Mouse (Mus musculus) MN1 (cell line): ENCODE results near the gene Sh2d3c.

Experiments
- DNase-seq: peaks from one replicate; pipeline ENCODE4 v3.0.0-alpha.2; 2016; ENCODE audit warnings: low spot score

Sh2d3c gene

DNA sequence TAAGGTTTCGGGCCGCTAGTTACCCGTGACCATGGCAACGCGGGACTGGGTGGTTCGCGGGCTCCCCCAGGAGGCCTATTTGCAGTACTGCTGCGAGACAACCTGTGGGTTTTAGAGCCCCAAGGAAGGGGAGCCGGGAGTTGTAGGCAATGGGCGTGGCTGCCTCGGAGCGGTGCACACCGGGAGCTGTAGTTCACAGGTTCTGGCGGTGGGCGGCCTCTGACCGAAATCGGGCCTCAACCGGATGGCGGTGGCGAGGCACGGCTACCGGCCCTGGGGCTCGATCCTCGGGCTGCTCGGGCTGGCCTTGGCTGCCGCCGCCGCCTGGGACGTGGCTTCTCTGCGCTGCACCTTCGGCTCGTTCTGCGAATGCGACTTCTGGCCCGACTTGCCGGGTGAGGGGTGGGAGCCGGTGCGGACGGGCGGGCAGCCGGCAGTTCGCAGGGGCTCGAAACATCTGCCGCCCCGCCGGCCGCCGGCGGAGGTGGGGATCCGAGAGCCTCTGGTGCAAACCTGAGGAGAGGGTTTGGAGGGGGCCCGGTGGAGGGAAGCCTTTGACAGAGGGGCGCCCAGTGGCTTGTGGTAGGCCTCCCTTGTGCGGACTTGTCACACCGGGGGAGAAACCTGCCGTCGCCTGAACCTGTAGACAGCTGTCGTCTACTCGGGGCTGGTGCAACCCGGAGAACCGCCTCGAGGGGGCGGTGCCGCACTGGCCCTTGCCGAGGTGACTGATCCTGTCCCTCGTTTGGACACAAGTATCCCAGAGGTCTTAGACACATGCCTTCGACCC lies 36.4 kb downstream of the Sh2d3c start, which contains the start of gene Tor2a:
Gene Tor2a (plus strand): TSS at position 179 of the 790 bp plus-strand sequence.
- peak; percentile 98 for DNase-seq

DNA sequence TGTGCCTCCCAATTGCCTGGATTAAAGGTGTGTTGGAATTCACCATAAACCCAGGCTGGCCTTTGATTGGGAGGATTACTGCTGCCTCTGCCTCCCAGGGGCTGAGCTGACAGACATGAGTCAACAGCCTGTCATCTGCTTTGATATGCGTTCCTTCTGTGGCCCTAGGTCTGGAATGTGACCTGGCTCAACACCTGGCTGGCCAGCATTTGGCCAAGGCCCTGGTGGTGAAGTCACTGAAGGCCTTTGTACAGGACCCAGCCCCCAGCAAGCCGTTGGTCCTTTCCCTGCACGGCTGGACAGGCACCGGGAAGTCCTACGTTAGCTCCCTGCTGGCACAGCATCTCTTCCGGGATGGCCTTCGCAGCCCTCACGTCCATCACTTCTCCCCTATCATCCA lies 37.6 kb downstream of the Sh2d3c start:
- no peak for DNase-seq

DNA sequence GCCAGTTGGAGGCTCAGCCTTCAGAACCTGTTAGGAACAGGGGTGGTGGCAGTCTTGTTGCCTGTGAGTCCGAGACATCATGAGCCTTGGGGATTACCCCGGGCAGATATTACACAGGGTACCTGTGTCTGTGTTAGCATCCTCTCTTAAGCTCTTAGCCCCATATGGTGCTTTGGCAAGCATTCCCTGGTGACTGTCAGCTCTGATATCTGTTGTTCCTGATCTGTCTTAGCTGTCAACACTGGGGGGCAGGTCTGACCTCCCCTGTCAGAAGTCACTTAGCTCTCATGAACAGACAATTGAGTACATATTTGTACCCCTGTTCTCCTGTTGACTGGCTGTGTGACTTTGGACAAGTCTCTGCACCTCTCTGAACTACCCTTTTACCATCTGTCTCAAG lies 38.1 kb downstream of the Sh2d3c start:
- no peak for DNase-seq

DNA sequence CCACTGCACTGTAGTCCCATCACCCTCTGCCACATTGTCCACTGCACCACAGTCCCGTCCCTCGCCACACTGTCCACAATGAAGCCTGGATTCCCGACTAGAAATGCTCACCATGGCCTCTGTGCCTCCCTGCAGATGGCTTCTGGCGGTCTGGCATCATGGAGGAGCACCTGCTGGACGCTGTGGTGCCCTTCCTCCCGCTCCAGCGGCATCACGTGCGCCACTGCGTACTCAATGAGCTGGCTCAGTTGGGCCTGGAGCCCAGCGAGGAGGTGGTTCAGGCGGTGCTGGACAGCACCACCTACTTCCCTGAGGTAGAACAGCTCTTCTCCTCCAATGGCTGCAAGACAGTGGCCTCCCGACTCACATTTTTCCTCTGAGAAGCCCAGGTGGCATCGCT lies 40.5 kb downstream of the Sh2d3c start:
- DNase-seq: no peak

DNA sequence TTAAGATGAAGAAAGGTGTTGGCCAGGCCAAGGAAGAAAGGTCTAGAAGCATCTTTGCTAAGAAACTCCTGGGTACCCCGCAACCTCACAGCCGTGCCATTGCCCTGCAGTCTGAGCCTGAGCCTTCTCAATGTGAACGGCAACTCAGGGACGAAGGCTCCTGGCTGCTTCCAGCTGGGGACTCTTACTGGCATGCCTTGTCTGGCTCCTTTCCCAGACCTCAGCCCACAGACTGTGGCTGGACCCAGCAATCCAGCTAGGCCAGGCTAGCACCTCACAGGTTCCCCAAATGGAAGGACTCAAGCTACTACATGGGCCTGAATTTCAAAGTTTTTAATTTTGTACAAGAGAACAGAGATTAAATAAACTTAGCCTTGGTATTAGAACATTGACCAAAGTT lies 41.0 kb downstream of the Sh2d3c start:
- DNase-seq: no peak

DNA sequence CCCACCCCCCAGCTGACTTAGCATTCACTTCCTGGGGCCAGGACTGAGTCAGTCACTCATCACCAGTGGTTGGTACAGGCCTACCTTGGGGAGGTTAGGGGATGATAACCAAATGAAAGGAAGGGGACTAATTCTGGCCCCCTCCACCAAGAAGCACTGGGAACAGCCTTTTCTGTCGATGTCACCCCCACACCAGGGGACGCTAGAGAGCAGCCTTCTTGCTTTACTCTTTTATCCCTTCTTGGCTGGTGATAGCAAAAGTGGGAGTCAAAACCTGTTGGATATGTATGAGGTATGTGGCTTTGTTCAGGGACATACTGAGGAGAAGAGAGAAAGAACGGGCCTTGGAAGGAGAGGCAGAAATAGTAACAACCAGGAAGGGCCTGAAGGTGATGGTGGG lies 42.5 kb downstream of the Sh2d3c start:
- DNase-seq: no peak

DNA sequence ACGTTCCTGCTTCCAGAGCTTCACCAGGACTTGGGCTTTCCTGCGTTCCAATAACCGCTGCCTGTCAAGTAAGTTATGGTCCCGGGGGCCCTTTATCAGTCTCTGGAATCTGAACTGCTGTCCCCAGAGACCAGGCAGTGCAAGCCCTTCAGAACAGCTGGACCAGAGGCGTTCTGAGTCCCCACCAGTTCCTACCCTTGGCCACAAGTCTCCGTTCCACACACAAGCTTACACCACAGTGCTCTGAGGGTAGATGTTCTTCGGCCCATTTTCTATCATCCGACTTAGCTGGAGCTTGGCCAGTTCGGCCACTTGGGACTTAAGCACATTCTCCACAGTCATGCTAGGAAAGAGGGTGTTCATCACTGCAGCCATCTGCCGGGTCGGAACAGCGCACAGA lies 46.4 kb downstream of the Sh2d3c start:
- peak; percentile 59 for DNase-seq

DNA sequence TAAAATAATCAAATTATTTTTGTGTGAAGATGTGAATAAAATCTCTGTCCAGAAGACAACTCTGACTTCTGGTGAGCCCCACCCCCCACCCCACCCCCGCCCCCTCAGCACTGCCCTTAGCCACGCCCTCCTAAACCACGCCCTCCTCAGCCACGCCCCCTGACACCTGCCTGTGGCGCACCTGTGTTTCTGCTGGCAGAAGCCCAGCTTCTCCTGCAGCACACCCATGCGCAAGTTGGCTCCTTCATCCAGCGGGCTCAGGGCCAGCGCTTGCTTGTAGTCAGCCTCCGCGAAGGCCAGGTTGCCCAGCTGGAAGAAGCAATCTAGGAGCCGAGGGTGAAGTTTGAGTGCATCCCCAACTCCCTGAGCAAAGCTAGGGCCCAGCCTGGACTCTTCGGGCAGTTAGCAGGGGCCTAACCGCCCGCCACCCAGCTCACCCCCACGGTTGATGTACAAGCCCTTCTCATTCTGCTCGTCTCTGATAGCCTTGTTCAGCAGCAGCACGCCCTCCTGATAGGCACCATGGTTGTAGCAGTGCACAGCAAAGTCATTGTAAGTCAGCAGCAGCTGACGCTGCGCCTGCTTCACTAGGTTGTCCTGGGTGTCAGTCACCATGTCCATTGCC lies 47.9 kb downstream of the Sh2d3c start:
- DNase-seq: no peak

DNA sequence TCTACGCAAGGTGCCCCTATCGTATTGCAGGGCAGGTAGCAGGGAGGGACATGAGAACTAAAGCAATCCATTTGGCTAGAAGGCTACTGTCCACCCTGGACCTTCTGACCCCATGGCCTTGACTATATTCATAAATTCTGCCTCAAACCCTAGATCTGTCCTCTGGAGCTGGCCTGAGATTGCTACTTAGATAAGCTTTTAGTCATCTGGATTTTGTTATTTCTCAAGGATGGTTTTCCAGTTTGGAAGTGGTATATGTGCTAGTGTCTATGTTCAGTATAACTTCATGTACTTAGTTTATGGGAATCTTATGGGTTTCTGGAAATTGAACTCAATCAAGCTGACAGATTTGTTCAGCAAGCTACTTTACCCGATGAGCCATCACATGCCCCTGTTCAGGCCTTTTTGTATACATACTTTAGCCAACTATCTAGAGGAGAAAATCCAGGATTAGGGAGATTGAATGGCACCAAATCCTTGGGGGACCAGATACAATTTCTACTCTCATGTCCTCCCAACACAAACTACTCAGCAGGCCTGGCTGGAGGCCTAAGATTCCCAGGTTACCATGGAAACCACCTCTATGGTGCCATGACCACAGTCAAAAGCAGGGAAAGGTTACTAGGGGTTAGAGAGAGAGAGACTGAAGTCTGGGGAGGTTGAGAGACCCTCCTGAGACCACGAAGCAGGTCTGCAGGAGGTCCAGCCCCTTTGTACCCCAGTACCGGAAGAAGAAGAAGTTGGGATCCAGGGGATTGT lies 48.7 kb downstream of the Sh2d3c start:
- no peak for DNase-seq

DNA sequence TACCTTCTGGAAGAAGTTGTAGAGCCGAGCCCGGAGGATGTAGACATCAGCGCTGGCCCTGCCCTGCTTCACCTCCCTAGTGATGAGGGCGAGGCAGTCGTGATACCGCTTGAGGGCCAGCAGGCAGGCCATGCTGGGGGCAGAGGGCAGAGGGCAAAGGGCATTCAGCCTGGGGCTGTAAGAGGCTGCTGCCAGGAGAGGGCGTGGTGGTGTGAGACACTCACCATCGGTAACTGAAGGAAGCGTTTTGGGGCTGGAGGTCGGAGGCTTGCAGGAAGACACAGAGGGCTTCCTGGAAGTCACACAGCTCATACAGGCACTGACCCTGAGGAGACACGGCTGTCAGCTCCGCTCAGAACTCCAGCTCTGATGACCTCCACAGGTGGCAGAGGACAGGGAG lies 51.0 kb downstream of the Sh2d3c start:
- DNase-seq: no peak

DNA sequence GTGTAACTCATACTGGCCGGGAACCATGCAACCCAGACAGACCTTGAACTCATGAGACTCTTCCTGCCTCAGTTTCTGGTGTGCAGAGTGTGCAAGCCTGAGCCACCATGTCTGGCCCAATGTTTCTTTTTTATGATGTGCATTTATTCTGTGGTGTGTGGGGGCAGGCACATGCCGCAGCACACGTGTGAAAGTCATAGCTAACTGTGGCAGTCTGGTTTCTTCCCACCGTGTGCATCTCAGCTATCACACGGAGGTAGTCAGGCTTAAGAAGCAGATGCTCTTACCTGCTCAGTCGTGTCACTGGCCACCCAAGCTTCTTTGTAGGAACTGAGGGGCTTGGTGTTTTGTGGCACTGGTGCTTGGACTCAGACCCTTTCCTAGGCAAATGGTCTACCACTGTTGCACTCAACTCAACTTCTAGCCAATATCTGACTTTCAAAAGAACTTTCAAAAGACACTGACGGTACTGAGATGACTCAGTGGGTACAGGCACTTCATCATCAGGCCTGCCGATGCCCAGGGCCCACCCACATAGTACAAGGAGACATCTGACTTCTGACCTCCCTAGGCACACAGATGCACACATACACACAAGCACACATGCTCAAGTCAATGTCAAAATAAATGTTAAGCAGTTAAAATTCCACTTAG lies 51.9 kb downstream of the Sh2d3c start:
- DNase-seq: no peak

DNA sequence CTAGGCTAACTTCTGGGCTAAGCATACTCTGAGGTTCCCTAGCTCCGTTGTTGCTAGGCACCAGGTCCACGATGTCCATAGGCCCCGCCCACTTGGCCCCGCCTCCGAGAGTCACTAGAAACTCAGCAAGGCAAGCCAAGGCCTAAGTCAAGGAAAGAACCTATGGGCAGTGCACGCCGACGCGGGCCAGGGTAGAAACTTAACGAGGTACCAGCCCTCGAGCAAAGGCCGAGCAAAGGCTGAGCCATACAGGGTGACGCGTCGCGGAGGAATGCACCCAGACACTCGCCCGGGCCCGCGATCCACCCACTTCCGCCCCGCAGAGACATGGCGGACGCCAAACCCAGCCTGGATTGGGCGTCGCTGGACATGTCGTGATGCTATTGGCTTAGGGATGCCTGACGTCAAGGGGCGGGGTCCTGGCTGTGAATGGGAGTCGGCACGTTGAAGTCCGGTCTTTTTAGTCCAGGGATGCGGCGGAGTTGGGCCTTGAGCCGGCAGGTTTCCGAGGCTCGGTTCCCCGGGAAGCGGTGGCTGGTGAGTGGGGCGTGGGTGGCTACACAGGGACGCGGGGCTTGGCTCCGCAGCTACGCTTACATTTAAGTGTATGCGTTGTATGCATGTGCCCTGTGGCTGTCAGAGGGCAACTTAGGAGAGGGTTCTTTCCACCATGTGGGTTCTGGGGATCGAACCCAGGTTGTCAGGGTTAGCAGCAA lies 54.7 kb downstream of the Sh2d3c start, which contains the start of the genes Ttc16 and Ptrh1:
Gene Ttc16 (minus strand): TSS at position 275 of the 716 bp plus-strand sequence.
Gene Ptrh1 (plus strand): TSS at position 428 of the 716 bp plus-strand sequence.
- peak; percentile 98 for DNase-seq

DNA sequence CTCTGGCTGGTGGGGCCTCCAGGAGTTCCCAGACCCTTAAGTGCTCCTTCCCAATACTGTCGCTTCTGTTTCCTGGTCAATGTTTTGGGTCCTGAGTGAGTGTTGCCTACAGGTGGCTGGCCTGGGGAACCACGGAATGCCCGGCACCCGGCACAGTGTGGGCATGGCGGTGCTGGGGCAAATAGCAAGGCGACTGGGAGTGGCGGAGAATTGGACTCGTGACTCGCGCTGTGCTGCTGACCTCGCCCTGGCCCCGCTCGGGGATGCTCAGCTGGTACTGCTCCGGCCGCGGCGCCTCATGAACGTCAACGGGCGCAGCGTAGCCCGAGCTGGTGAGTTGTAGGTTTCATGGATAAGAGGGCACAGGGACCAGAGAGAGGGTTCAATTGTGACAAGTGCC lies 55.3 kb downstream of the Sh2d3c start:
- DNase-seq: peak; percentile 76

DNA sequence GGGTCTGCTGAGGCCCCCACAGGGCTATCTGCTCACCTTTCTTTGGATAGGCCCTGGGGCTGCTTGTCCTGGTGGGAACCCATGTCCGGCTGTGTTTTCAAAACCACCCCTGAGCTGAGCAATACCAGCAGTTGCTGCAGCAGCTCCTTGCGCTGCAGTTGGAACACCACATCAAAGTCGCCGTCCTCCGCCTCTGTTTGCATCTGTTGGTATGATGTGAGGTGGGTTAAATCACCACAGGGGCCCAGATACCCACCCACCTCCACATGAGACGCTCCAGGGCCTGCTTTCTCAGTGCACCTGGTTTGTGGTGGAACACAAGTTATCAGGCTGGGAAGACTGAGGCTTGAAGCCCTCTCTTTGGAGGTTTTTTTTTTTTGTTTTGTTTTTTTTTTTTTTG lies 57.2 kb downstream of the Sh2d3c start:
- no peak for DNase-seq

DNA sequence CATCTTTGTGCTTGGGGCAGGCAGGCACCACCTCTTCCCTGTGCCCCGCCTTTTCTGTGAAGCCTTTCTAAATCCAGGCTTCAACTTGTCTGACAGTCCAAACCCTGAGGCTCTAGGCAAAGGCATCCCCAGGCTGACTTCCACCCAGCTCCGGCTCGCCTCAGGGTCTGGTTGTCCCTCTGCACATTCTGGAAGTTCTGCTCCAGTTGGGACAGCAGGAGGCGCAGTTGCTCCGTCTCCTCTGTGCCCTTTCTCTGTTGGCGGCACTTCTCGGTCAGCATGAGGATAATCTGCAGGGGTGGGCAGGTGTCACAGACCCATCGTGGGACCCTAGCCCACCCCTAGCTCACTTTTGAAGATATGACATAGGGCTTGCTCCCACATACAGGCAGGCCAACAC lies 58.3 kb downstream of the Sh2d3c start:
- no peak for DNase-seq

DNA sequence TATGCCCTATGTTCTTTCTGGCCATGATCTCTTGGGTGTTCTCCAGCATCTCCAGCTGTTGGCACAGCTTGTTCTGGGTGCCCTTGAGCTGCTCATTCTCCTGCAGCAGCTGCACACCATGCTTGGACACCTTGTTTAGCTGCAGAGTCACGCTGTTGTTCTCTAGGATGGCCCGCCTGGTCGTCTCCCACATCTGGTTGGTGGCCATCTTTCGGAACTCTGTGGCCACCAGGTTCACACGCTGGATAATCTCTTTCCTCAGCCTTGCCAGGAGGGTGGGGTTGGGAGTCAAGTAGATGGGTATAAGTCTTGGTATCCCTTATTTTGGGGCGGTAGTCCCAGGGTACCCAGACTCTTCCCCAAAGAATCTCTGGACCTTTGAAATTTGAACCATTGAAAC lies 58.9 kb downstream of the Sh2d3c start:
- DNase-seq: no peak

DNA sequence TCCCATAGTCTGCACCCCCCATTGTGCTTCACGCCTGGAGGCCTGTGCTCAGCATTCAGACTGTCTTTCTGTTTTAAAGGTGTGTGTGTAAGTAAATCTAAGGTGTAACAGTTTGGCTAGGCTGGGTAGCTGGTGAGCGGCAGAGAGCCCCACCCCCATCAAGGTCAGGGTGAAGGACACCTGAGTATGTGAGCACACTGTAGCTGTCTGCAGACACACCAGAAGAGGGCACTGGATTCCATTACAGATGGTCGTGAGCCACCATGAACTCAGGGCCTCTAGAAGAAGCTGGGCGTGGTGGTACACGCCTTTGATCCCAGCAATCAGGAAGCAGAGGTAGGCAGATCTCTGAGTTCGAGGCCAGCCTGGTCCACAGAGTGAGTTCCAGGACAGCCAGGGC lies 60.9 kb downstream of the Sh2d3c start:
- DNase-seq: no peak

DNA sequence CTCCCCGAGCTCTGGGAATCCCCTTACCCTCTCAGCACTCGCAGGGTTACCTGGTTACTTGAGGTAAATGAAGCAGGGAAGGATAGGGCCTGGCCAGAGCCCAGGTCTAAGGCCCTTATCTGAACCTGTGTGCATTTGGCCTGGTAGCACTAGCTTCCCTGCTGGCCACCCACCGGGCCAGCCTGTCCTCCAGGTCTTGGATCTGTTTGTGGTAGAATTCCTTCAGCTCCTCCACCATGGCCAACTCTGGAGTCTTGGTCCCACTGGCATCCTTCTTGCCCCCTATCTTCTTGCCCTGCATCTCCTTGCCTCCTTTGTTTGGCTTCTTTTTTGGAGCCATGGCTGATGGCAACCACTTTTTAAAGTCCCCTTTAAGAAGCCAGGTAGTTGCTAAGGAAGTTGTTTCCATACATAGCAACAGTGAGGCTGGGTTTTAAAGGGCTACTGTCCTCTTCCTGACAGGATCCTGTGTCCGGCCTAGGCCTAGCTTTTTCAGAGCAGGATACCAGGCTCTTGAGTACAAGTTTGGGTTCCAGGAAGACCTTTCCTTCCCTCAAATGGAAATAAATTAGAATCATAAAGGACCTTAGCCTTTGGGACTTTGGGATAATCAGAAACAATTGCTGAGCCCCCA lies 63.3 kb downstream of the Sh2d3c start, which contains the start of gene Cfap157:
Gene Cfap157 (minus strand): TSS at position 381 of the 634 bp plus-strand sequence.
- peak; percentile 39 for DNase-seq

DNA sequence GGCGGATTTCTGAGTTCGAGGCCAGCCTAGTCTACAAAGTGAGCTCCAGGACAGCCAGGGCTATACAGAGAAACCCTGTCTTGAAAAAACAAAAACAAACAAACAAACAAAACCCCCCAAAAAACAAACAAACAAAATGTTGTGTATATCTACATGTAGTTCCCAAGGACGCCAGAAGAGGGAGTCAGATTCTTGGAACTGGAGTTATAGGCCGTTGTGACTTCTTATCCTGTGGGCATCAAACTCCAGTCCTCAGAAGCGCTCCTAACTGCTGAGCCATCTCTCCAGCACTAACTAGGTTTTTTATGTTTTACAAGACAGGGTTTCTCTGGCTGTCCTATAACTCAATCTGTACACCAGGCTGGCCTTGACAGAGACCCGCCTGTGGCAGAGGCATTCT lies 66.3 kb downstream of the Sh2d3c start:
- peak; percentile 23 for DNase-seq

DNA sequence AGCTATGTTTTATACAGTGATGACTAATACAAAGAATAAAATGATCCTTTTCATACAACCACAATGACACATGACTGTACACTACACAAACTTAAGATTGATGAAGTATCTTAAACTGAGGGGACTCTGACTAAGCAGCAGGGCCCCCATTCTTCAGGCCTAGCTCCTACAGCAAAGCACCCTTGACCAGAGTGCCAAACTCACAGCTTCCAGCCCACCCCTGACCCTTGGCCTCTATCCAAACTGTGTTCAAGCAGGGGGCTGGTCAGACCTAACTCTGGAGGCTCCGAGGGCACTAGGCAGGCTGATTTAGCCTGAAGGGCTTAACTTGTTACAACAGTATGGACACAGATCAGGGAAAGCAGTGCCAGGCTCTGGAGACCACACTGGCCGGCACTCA lies 67.7 kb downstream of the Sh2d3c start:
- no peak for DNase-seq

DNA sequence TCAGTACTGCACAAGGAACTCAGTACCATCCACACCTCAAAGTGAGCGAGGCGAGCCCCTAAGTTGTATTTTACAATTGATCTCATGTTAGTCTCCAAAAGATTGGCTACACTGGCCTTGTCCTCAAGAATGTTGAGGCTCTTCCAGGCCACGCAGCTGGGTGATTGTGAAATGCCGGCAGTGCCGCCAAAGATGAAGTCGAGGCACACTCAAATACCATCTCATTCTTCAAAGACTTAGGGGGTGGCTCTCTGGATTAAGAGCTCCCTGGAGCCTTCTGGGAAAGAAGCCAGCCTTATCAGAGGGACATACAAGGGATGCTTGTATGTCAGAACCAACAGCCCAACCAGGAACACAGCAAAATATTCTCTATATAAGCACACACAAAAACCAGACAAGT lies 70.4 kb downstream of the Sh2d3c start:
- DNase-seq: no peak
